Mouse (Mus musculus): ENCODE data around the gene Tas2r143.
A peak's percentile ranks its signal among the peaks of the same experiment; 100 is the strongest.

Tas2r143 gene

GRCm38 (mm10) chr6:42369870-42370269 lies 30.2 kb upstream of the Tas2r143 start:
- DNase-seq, result no peak

- DNase-seq, result no peak
Measured at GRCm38 (mm10) chr6:42370630-42371363, 29.2 kb upstream of the Tas2r143 start.

- no peak for DNase-seq
Measured at GRCm38 (mm10) chr6:42372001-42372400, 28.0 kb upstream of the Tas2r143 start.

- DNase-seq, result no peak
Measured at GRCm38 (mm10) chr6:42372421-42372815, 27.6 kb upstream of the Tas2r143 start.

- peak; percentile 48 for DNase-seq
Measured at GRCm38 (mm10) chr6:42372816-42373547, 27.1 kb upstream of the Tas2r143 start, which contains the start of gene Epha1. Gene Epha1, minus strand, starts transcription at chr6:42373268.

GRCm38 (mm10) chr6:42373669-42374430 lies 26.2 kb upstream of the Tas2r143 start:
- DNase-seq, result no peak

- DNase-seq, result no peak
Measured at GRCm38 (mm10) chr6:42374701-42375100, 25.3 kb upstream of the Tas2r143 start.

- no peak for DNase-seq
Measured at GRCm38 (mm10) chr6:42375131-42375530, 24.9 kb upstream of the Tas2r143 start.

- DNase-seq, result no peak
Measured at GRCm38 (mm10) chr6:42376016-42376415, 24.0 kb upstream of the Tas2r143 start.

GRCm38 (mm10) chr6:42376504-42377019 lies 23.5 kb upstream of the Tas2r143 start:
- DNase-seq, result no peak

GRCm38 (mm10) chr6:42377280-42377679 lies 22.8 kb upstream of the Tas2r143 start:
- DNase-seq, result no peak

GRCm38 (mm10) chr6:42379551-42379950 lies 20.5 kb upstream of the Tas2r143 start:
- DNase-seq, result no peak

GRCm38 (mm10) chr6:42380416-42381144 lies 19.5 kb upstream of the Tas2r143 start:
- no peak for DNase-seq

GRCm38 (mm10) chr6:42381221-42381620 lies 18.8 kb upstream of the Tas2r143 start:
- no peak for DNase-seq

- no peak for DNase-seq
Measured at GRCm38 (mm10) chr6:42381916-42382381, 18.1 kb upstream of the Tas2r143 start.

- DNase-seq, result no peak
Measured at GRCm38 (mm10) chr6:42383360-42383759, 16.7 kb upstream of the Tas2r143 start.

GRCm38 (mm10) chr6:42385635-42386034 lies 14.4 kb upstream of the Tas2r143 start:
- DNase-seq, result peak; percentile 55

- DNase-seq, result no peak
Measured at GRCm38 (mm10) chr6:42391796-42392330, 8.2 kb upstream of the Tas2r143 start.

GRCm38 (mm10) chr6:42395960-42396809 lies 3.9 kb upstream of the Tas2r143 start:
- DNase-seq, result peak; percentile 8

- no peak for DNase-seq
Measured at GRCm38 (mm10) chr6:42397041-42397657, 2.9 kb upstream of the Tas2r143 start.

GRCm38 (mm10) chr6:42398285-42398684 lies 1.8 kb upstream of the Tas2r143 start:
- no peak for DNase-seq

All from right cerebral cortex, adult 18-20 months (tissue).